ENCODE assay signal across 34 mouse cellular contexts in the genomic region with DNA sequence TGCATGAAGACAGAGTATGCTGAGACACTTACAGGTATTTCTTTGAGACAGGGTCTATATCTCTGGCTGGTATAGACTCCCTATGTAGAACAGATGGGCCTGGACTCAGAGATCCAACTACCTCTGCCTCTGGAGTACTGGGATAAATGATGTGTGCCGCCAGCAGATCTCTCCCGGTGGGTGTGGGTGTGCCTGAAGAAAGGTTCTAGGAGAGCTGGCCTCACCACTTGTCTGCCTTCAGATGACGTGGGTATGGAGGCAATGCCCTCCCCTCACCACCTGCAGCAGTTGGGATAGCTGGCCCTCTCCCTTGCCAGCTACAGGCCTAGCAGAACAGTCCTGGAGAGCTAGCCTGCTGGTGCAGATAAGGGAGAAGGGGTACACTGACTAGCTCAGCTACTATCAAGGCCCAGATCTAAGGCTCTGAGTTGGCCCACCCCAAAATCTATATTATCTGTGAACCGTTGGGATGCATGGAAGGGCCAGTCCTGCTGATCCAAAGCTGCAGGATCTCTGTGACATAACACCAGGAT. TPM values are rescaled to one million over a fixed set of nuclear protein-coding genes. Genes with fewer than 3 reads are reported as not detected.
DNase-seq lines count a peak whose midpoint lies in the region; ATAC-seq and TF ChIP-seq lines count a peak whose summit lies in the region.
"Had no signal": no experiment of that assay in that cellular context is flagged by ENCODE, and none has a peak within 500 bp of the region (broad histone marks: within the 10 kb centered on the region; RNA-seq: fewer than 3 reads in every experiment).

No protein-coding gene starts in this region.

- DNase-seq in heart, adult 11 months: peak; percentile 79
- no peak for DNase-seq in heart, postnatal 4 days
- DNase-seq in G1E (ENCODE audit: low spot score): no peak
- no peak for DNase-seq in adrenal gland, adult 18-20 months (ENCODE audit: low spot score in 2 of 2)
- no peak for DNase-seq in MN1 (ENCODE audit: low spot score)
- DNase-seq: adrenal gland, postnatal 36 days; cerebellum, adult 11 months; cerebellum, adult 9-11 months; forebrain, postnatal 0 days; heart, postnatal 10 days; kidney, adult 9 months; kidney, postnatal 14 days; layer of hippocampus, postnatal 36 days; lung, adult 2 months; lung, postnatal 14 days; retina, postnatal 1 day; right cerebral cortex, postnatal 4 days; thymus, postnatal 4 days had no signal

- no peak overlapping the region for H3K9ac ChIP-seq in intestine, embryonic 15.5 days
- H3K9ac ChIP-seq: forebrain, postnatal 0 days; heart, embryonic 12.5 days; hindbrain, embryonic 13.5 days; limb, embryonic 12.5 days; midbrain, embryonic 15.5 days; neural tube, embryonic 13.5 days; stomach, embryonic 15.5 days had no signal

- no peaks in the 10 kb centered on the region for H3K36me3 ChIP-seq in G1E (replicated peaks)
- no peaks in the 10 kb centered on the region for H3K36me3 ChIP-seq in intestine, embryonic 15.5 days
- H3K36me3 ChIP-seq: stomach, embryonic 15.5 days had no signal

- 77% methylated on average over 4 of the region's 4 CpGs for WGBS in intestine, embryonic 15.5 days

- 0 out of 2 replicates have a peak, but pooled peaks cover 2% of the 10 kb centered on the region for H3K27me3 ChIP-seq in G1E (ENCODE audit: insufficient read depth, low read length)
- H3K27me3 ChIP-seq in intestine, embryonic 15.5 days (replicated peaks): no peaks in the 10 kb centered on the region
- H3K27me3 ChIP-seq: heart, embryonic 12.5 days; hindbrain, embryonic 13.5 days; limb, embryonic 12.5 days; megakaryocyte, embryonic 14.5 days; midbrain, embryonic 15.5 days; neural tube, embryonic 13.5 days; stomach, embryonic 15.5 days had no signal

- no peak for TF ChIP-seq CTCF in G1E (IDR thresholded peaks at IDR 0.05; ENCODE audit: low read depth, low read length)

- no peak overlapping the region for H3K4me3 ChIP-seq in G1E (ENCODE audit: low read depth, low read length)
- no peak overlapping the region for H3K4me3 ChIP-seq in intestine, embryonic 15.5 days (replicated peaks)
- H3K4me3 ChIP-seq: heart, embryonic 12.5 days; hindbrain, embryonic 13.5 days; limb, embryonic 12.5 days; megakaryocyte, embryonic 14.5 days; midbrain, embryonic 15.5 days; myocyte; neural tube, embryonic 13.5 days; stomach, embryonic 15.5 days had no signal

- H3K9me3 ChIP-seq in G1E (replicated peaks): no peaks in the 10 kb centered on the region
- no peaks in the 10 kb centered on the region for H3K9me3 ChIP-seq in intestine, embryonic 15.5 days
- H3K9me3 ChIP-seq: heart, embryonic 12.5 days; hindbrain, embryonic 13.5 days; limb, embryonic 12.5 days; megakaryocyte, embryonic 14.5 days; midbrain, embryonic 15.5 days; neural tube, embryonic 13.5 days; stomach, embryonic 15.5 days had no signal

- peaks cover 2% of the 10 kb centered on the region; the same call in 1 of the 2 replicates for H3K4me1 ChIP-seq in G1E (ENCODE audit: insufficient read depth, low read depth, low read length)
- H3K4me1 ChIP-seq in intestine, embryonic 15.5 days (replicated peaks): 0 out of 2 replicates have a peak, but pooled peaks cover 5% of the 10 kb centered on the region
- H3K4me1 ChIP-seq: limb, embryonic 12.5 days; stomach, embryonic 15.5 days had no signal

- H3K4me2 ChIP-seq in intestine, embryonic 15.5 days (replicated peaks): no peak overlapping the region
- H3K4me2 ChIP-seq: heart, embryonic 12.5 days; hindbrain, embryonic 13.5 days; limb, embryonic 12.5 days; midbrain, embryonic 15.5 days; neural tube, embryonic 13.5 days; stomach, embryonic 15.5 days had no signal

- ATAC-seq in G1E (ENCODE audit: extremely low read depth, insufficient number of reproducible peaks, low FRiP score, poor library complexity, severe bottlenecking): 0 out of 2 replicates have a peak, but pooled peaks have one; percentile 22
- ATAC-seq in intestine, embryonic 15.5 days: peak; percentile 19; the same call in 1 of the 2 replicates
- ATAC-seq in megakaryocyte, adult 5-6 weeks (ENCODE audit: poor library complexity, severe bottlenecking): peak; percentile 37; the same call in 1 of the 2 replicates
- ATAC-seq: forebrain, postnatal 0 days; midbrain, embryonic 15.5 days had no signal

- H3K27ac ChIP-seq in intestine, embryonic 15.5 days: 0 out of 2 replicates have a peak overlapping the region, but pooled peaks have one; percentile 8
- H3K27ac ChIP-seq: hindbrain, embryonic 13.5 days; limb, embryonic 12.5 days; midbrain, embryonic 15.5 days; neural tube, embryonic 13.5 days; stomach, embryonic 15.5 days had no signal

RNA-seq across cellular contexts. Expression of a gene that starts 30.8 kb away (rescaled TPM):
- total RNA-seq in heart, postnatal 4 days (2021): 10 to 100 TPM; 37.9 to 41.0 TPM
- total RNA-seq in G1E (2014; fragmentation: Nextera tagmentation) (not detected in 2 replicates), G1E (2017) (0.27 and 0.29 TPM in 2 replicates)
- not detected in 2 replicates for polyA plus RNA-seq in G1E (2012)
- polyA plus RNA-seq in intestine, embryonic 15.5 days (2015; fragmentation: Nextera tagmentation; extraction: Ambion mirVana): 9.0 and 9.7 TPM in 2 replicates
- total RNA-seq in megakaryocyte, adult 5-6 weeks (2015): 0.80 and 0.83 TPM in 2 replicates
- 0.41 and 0.51 TPM in 2 replicates for total RNA-seq in megakaryocyte, adult 5-6 weeks (2017)
- 10 to 100 TPM; 14.5 to 18.5 TPM for total RNA-seq in adrenal gland, adult 18-20 months (2021)

RNA-seq across cellular contexts. Expression of a gene that starts 59.3 kb away (rescaled TPM):
- total RNA-seq in heart, postnatal 4 days (2021): not detected
- total RNA-seq in G1E (2014; fragmentation: Nextera tagmentation) (not detected in 2 replicates), G1E (2017) (not detected in 2 replicates)
- polyA plus RNA-seq in G1E (2012): not detected in 2 replicates
- polyA plus RNA-seq in intestine, embryonic 15.5 days (2015; fragmentation: Nextera tagmentation; extraction: Ambion mirVana): not detected in 2 replicates
- not detected in 2 replicates for total RNA-seq in megakaryocyte, adult 5-6 weeks (2015)
- total RNA-seq in megakaryocyte, adult 5-6 weeks (2017): not detected in 2 replicates
- total RNA-seq in adrenal gland, adult 18-20 months (2021): not detected
- total RNA-seq: adrenal gland, postnatal 36 days; forebrain, postnatal 0 days; gastrocnemius, adult 18-20 months; heart, postnatal 10 days; layer of hippocampus, adult 8-10 months; layer of hippocampus, postnatal 36 days; left cerebral cortex, postnatal 10 days had no signal
- polyA plus RNA-seq: embryonic facial prominence, embryonic 11.5 days; forebrain, embryonic 11.5 days; forebrain, postnatal 0 days; gonadal fat pad, adult 2 months; heart, embryonic 12.5 days; hindbrain, embryonic 13.5 days; limb, embryonic 12.5 days; lung, adult 2 months; midbrain, embryonic 15.5 days; myocyte; neural tube, embryonic 13.5 days; stomach, embryonic 15.5 days had no signal

Comparison
In these comparisons a context has a peak if more than half of its experiments do, and no peak if none do; other contexts are left out.
1. RNA of a gene that starts 30.8 kb away (total RNA-seq): 37.9 to 41.0 TPM in heart, postnatal 4 days and 14.5 to 18.5 TPM in adrenal gland, adult 18-20 months; 0.41 to 0.83 TPM in megakaryocyte, adult 5-6 weeks and 0.27 to 0.29 TPM in G1E; every median in the first group is over 4 times any median in the second.
2. Peak in every context shown above with its lines, with median percentiles within 50 percentile points of each other: ATAC-seq.